Mouse (Mus musculus): Measurements from ENCODE around the gene Vav3.

Vav3 gene

DNA sequence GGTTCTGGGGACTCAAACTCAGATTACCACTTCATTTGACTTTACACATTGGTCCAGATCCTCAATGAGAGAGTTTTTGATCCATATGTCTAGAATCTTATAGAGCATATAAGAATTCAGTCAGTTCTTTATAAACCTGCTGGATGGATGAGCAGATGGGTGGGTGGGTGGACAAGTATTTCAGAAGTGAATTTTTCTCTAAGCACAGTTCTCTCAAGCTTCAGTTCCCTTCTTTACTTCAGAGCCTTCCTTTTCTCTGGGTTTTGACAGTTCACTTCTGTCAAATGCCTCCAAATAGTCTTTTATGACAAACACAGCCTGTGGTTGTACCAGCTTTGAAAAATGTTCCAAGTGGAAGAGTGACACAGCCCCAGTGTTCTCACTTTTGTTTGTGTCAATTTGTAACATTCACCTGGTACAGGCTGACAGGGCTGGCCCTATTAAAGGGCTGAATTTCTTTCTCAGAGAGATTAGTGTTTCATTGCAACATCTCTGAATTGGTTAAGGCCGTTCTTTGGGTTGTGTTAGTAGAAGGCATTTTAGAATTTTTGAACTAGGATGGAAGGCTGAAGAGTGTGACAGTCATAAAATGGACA, 159.5 kb downstream of the Vav3 start:
- DNase-seq (ENCODE audit: low read depth, low spot score): no peak

DNA sequence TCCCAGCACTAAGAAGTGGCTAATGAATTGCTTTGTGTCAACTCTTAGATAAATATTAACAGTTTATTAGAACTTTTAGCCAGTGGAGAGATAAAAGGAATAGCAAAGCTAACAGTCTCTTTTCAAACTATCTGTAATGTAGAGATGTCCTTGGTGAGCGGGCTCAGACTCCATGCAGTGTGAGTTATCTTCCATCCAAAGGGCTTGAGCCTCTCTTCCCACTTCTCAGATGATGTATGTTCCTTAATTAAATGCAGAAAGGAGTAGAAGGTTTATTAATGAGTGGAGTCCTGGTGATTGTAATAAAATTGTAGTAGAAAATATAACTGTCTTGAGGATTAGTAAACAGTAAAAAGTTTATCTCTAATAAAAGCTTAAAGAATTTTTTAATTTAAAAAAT, 169.3 kb downstream of the Vav3 start:
- no peak for DNase-seq (ENCODE audit: low read depth, low spot score)

- no peak for DNase-seq (ENCODE audit: low read depth, low spot score)
Observed at GRCm38 (mm10) chr3:109511849-109512248, 171.4 kb downstream of the Vav3 start.

- no peak for DNase-seq (ENCODE audit: low read depth, low spot score)
Observed at GRCm38 (mm10) chr3:109515479-109515878, 175.0 kb downstream of the Vav3 start.

DNA sequence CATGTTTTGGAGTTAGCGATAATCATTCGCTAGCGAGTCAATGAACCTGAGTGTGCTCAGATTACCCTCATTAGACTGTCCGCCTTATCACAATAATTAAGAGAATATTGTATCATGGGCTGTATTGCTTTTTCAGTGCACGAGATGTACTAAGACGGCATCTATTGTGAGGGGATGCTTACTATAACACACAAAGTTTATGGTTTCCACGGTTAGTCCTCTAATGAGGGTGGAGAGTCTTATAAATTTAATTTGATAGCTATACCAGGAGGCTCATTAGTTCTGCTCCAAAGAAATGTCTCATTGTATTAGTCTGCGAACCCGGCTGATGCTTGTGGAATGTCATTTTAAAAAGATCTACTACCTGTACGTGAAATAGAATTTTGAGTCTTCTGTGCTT, 175.9 kb downstream of the Vav3 start:
- DNase-seq (ENCODE audit: low read depth, low spot score): no peak

GRCm38 (mm10) chr3:109522115-109522514, 181.7 kb downstream of the Vav3 start:
- DNase-seq (ENCODE audit: low read depth, low spot score): no peak

DNA sequence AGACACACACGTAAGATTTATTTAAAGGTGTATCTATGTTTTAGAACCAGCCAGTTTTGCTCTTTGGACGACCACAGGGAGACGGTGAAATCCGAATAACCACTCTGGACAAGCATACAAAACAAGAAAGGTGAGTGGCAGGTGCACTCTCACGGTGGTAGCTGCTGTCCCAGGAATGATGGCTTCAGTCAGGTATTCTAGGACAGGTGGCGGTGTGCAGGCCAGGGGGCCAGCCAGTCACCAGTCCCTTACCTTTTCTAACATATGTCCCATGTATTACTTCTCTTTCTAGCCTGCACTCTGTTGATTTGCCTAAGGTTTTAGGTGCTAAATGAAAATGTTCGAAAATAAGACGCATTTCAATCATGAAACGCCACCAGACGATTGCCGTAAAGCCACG, 185.4 kb downstream of the Vav3 start:
- DNase-seq (ENCODE audit: low read depth, low spot score): no peak

- DNase-seq (ENCODE audit: low read depth, low spot score): peak; percentile 83
Observed at GRCm38 (mm10) chr3:109526246-109526645, 185.8 kb downstream of the Vav3 start.

- DNase-seq (ENCODE audit: low read depth, low spot score): no peak
Observed at GRCm38 (mm10) chr3:109526651-109527050, 186.2 kb downstream of the Vav3 start.

DNA sequence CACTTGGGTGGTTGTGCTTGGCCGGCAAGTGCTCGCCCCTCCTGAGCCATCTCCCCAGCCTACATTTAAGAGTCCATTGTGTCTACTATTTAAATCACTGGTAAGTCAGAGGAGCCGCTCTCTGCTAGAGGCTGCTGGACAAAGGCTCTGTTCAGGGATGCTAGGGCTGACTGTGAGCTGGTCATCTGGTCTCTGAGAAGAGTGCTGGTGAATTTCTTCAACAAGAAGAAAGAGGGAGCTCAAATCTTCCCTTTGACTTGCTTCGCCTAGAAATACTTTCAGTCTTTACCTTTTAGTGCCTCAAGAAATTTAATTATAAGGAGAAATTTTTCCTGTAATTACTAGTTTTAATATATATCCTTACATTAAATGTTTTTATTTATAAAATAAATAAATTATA, 188.2 kb downstream of the Vav3 start:
- no peak for DNase-seq (ENCODE audit: low read depth, low spot score)

GRCm38 (mm10) chr3:109537686-109538085, 197.2 kb downstream of the Vav3 start:
- no peak for DNase-seq (ENCODE audit: low read depth, low spot score)

GRCm38 (mm10) chr3:109540009-109540408, 199.6 kb downstream of the Vav3 start:
- no peak for DNase-seq (ENCODE audit: low read depth, low spot score)

GRCm38 (mm10) chr3:109544476-109545221, 204.2 kb downstream of the Vav3 start:
- no peak for DNase-seq (ENCODE audit: low read depth, low spot score)

- no peak for DNase-seq (ENCODE audit: low read depth, low spot score)
Observed at GRCm38 (mm10) chr3:109557329-109557728, 216.9 kb downstream of the Vav3 start.

- no peak for DNase-seq (ENCODE audit: low read depth, low spot score)
Observed at GRCm38 (mm10) chr3:109561295-109561694, 220.8 kb downstream of the Vav3 start.

- no peak for DNase-seq (ENCODE audit: low read depth, low spot score)
Observed at GRCm38 (mm10) chr3:109561776-109562175, 221.3 kb downstream of the Vav3 start.

- no peak for DNase-seq (ENCODE audit: low read depth, low spot score)
Observed at GRCm38 (mm10) chr3:109562268-109562667, 221.8 kb downstream of the Vav3 start.

GRCm38 (mm10) chr3:109564443-109564842, 224.0 kb downstream of the Vav3 start:
- no peak for DNase-seq (ENCODE audit: low read depth, low spot score)

DNA sequence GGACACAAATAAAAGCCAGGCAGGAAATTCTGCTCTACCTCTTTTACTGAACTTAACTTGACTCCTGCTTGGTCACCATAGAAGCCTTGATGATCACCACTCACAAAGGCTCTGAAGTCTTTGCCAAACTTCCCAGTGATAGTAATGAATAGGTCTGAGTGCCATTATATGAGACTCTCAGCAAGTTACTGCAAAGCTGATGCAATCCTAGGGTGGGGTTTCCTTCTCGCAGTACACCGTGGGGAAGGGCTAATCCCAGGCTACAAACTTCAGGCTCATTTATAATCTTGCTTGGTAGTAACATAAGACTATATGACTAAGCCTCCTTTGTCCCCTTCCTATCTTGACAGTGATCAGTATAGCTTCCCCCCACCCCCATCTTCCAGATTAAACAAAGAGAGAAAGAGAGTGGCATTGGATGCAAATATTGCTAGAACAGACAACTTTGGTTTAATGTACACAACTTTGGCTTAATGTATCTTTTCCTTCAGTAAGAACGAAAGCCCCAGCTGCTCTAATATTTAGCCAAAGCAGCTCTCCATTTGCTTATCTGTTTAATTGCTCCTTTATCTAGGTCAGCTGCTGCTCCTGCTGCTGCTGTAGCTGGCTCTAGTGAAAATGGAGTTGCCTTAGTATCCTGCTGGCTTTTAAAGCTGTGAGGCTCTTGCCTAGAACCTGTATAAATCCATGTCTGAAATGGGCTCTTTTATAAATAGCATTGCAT, 228.3 kb downstream of the Vav3 start:
- peak; percentile 55 for DNase-seq (ENCODE audit: low read depth, low spot score)

- DNase-seq (ENCODE audit: low read depth, low spot score): no peak
Observed at GRCm38 (mm10) chr3:109571483-109571882, 231.0 kb downstream of the Vav3 start.

GRCm38 (mm10) chr3:109572871-109573270, 232.4 kb downstream of the Vav3 start:
- no peak for DNase-seq (ENCODE audit: low read depth, low spot score)

DNA sequence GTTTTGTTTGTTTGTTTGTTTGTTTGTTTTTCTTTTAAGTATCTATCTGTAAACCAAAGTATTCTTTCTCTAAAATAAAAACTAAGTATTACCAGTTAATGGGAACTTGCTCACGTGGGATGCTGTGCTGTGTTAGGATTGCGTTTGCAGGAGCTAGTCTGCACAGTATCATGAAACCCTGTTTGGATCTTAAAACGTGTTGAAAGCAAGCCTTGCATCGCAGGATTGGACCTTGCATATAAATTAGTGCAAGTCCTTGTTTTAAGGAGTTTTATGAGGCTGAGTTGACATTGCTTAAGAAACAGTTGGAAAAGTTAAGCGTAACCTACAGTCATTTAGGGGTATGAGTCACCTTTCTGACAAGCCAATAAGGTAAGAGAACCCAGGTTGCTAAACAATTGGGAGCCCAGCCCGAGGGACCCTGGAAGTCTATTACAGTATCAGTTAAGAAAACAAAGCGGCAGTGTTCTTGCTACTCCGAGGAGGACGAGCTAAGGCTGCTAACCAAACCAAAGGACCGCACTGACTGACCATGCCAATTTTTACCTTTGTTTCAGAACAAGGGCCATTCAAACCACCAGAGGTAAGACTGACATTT, 233.2 kb downstream of the Vav3 start:
- no peak for DNase-seq (ENCODE audit: low read depth, low spot score)

Data from ES-CJ7 (cell line).